In the genomic region with DNA sequence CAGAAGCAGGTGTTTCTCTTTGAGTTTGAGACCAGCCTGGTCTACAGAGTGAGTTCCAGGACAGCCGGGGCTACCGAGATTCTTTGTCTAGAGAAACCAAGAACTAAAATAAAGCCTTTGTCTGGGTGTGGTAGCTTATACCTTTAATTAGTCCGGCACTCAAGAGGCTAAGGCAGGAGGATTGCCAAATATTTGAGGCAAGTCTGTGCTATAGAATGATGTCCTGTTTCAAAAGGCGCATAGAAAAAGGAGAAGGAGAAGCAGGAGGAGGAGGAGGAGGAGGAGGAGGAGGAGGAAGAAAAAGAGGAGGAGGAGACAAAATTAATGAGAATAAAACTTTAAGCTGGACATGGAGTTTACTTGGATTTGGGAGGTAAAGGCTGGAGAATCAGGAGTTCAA, we compare ENCODE assay signal across 23 mouse cellular contexts.
"Had no signal": no experiment of that assay in that cellular context is flagged by ENCODE, and none has a peak within 500 bp of the region (broad histone marks: within the 10 kb centered on the region; RNA-seq: fewer than 3 reads in every experiment).

No protein-coding gene starts in this region.

- H3K4me2 ChIP-seq: heart, embryonic 13.5 days; heart, embryonic 15.5 days; hindbrain, embryonic 14.5 days; intestine, embryonic 15.5 days; limb, embryonic 12.5 days had no signal

- H3K4me3 ChIP-seq: heart, embryonic 10.5 days; heart, embryonic 13.5 days; heart, embryonic 15.5 days; intestine, embryonic 15.5 days; layer of hippocampus, adult 2 months; left cerebral cortex, adult 2 months; limb, embryonic 10.5 days; limb, embryonic 12.5 days had no signal

- H3K9ac ChIP-seq: heart, embryonic 13.5 days; heart, embryonic 15.5 days; hindbrain, embryonic 14.5 days; intestine, embryonic 15.5 days; limb, embryonic 12.5 days had no signal

- DNase-seq: gastrocnemius, postnatal 14 days; gastrocnemius, postnatal 36 days; heart, adult 18-20 months; heart, postnatal 14 days; heart, postnatal 36 days; kidney, adult 18-20 months; kidney, adult 8-10 months; kidney, postnatal 10 days; kidney, postnatal 25 days; kidney, postnatal 4 days; liver had no signal

- ATAC-seq: hindbrain, embryonic 16.5 days; inflammation-experienced regulatory T-cells, adult 6 months; intestine, embryonic 15.5 days; intestine, postnatal 0 days had no signal

- H3K9me3 ChIP-seq: heart, embryonic 10.5 days; heart, embryonic 13.5 days; heart, embryonic 15.5 days; intestine, embryonic 15.5 days; limb, embryonic 10.5 days had no signal

- H3K27me3 ChIP-seq: heart, embryonic 13.5 days; heart, embryonic 15.5 days; intestine, embryonic 15.5 days; limb, embryonic 12.5 days had no signal

- H3K27ac ChIP-seq: heart, embryonic 10.5 days; heart, embryonic 13.5 days; heart, embryonic 15.5 days; hindbrain, embryonic 14.5 days; intestine, embryonic 15.5 days; layer of hippocampus, adult 2 months; left cerebral cortex, adult 2 months; limb, embryonic 10.5 days; limb, embryonic 12.5 days had no signal

- H3K4me1 ChIP-seq: heart, embryonic 10.5 days; heart, embryonic 13.5 days; intestine, embryonic 15.5 days; limb, embryonic 12.5 days had no signal

- H3K36me3 ChIP-seq: heart, embryonic 15.5 days; intestine, embryonic 15.5 days had no signal
